Mouse (Mus musculus): ENCODE results near the gene Atoh8. TPM values are rescaled to one million over a fixed set of nuclear protein-coding genes. Genes with fewer than 3 reads are reported as not detected.

The Atoh8 gene
- 2.7 and 3.7 TPM in 2 replicates for polyA plus RNA-seq (2012; rRNA removed)

DNA sequence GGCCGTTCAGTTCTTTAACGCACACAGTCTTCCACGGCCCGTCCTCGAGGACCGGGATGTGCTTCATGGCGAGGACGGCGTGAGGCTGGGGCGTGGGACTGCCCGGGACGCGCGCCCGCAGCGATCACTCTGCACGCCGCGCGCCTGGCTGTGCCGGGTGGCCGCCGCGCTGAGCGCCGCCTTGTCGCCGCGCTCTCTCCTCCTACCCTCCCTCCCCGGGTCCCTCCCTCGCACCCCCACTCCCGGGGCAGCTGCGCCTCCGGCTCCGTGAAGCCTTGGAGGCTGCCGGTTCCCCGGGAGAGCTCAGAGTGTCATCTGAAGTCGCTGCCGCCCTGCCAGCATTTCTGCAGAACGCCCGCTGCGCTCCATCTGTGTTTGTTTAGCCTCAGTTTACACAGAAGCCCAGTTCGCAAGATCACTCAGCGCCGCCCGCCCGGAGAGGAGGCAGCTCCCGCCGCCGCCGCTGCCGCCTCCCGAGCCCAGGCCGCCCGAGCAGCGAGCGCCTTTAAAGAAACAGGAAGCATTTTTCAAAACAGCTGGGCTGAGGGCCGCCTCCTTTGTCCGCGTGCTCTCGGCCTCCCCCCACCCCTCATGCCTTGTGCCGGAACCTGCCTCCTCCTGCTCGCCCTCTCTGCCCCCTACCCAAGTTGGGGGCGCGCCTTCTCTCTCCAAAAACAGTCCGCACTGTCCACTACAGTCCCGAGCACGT is at the start of gene Atoh8:
Gene Atoh8 (minus strand): TSS at position 480 of the 709 bp plus-strand sequence.
- no peak for TF ChIP-seq POLR2A (IDR thresholded peaks at IDR 0.05; ENCODE audit: borderline replicate concordance, extremely low read depth, insufficient read depth, insufficient read length, poor library complexity, severe bottlenecking)
- TF ChIP-seq CTCF (IDR thresholded peaks at IDR 0.05; ENCODE audit: borderline replicate concordance, extremely low read depth, insufficient read depth, insufficient read length), result no peak
- DNase-seq (ENCODE audit: low read depth), result peak; percentile 79

DNA sequence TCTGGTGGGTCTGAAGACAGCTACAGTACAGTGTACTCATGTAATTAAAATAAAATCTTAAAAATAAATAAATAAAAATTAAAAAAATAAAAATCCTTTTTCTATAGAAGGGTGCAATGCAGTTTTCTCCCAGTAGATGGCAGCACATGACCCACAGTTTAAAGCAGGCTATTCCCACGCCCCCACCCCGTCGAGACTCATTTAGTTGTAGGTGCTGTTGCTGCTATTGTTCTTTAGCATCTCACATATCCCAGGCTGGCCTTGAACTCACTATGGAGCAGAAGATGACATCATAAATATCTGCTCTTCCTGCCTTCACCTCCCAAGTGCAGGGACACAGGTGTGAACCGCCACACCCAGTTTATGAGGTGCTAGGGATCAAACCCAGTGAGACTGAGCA is 48.5 kb upstream of the Atoh8 start:
- DNase-seq (ENCODE audit: low read depth), result peak; percentile 27
- TF ChIP-seq POLR2A (IDR thresholded peaks at IDR 0.05; ENCODE audit: borderline replicate concordance, extremely low read depth, insufficient read depth, insufficient read length, poor library complexity, severe bottlenecking) (no peak), CTCF (IDR thresholded peaks at IDR 0.05; ENCODE audit: borderline replicate concordance, extremely low read depth, insufficient read depth, insufficient read length) (peak; percentile 59; the same call in 1 of the 2 replicates)

GRCm38 (mm10) chr6:72280410-72280998 is 45.1 kb upstream of the Atoh8 start:
- no peak for TF ChIP-seq POLR2A (IDR thresholded peaks at IDR 0.05; ENCODE audit: borderline replicate concordance, extremely low read depth, insufficient read depth, insufficient read length, poor library complexity, severe bottlenecking)
- no peak for TF ChIP-seq CTCF (IDR thresholded peaks at IDR 0.05; ENCODE audit: borderline replicate concordance, extremely low read depth, insufficient read depth, insufficient read length)
- DNase-seq (ENCODE audit: low read depth), result no peak

- no peak for TF ChIP-seq CTCF (IDR thresholded peaks at IDR 0.05; ENCODE audit: borderline replicate concordance, extremely low read depth, insufficient read depth, insufficient read length)
- TF ChIP-seq POLR2A (IDR thresholded peaks at IDR 0.05; ENCODE audit: borderline replicate concordance, extremely low read depth, insufficient read depth, insufficient read length, poor library complexity, severe bottlenecking), result no peak
- DNase-seq (ENCODE audit: low read depth), result no peak
These were observed 44.1 kb upstream of the Atoh8 start for GRCm38 (mm10) chr6:72279505-72279904.

- no peak for DNase-seq (ENCODE audit: low read depth)
- TF ChIP-seq CTCF (IDR thresholded peaks at IDR 0.05; ENCODE audit: borderline replicate concordance, extremely low read depth, insufficient read depth, insufficient read length), result no peak
- TF ChIP-seq POLR2A (IDR thresholded peaks at IDR 0.05; ENCODE audit: borderline replicate concordance, extremely low read depth, insufficient read depth, insufficient read length, poor library complexity, severe bottlenecking), result no peak
These were observed 43.5 kb upstream of the Atoh8 start for GRCm38 (mm10) chr6:72278835-72279234.

DNA sequence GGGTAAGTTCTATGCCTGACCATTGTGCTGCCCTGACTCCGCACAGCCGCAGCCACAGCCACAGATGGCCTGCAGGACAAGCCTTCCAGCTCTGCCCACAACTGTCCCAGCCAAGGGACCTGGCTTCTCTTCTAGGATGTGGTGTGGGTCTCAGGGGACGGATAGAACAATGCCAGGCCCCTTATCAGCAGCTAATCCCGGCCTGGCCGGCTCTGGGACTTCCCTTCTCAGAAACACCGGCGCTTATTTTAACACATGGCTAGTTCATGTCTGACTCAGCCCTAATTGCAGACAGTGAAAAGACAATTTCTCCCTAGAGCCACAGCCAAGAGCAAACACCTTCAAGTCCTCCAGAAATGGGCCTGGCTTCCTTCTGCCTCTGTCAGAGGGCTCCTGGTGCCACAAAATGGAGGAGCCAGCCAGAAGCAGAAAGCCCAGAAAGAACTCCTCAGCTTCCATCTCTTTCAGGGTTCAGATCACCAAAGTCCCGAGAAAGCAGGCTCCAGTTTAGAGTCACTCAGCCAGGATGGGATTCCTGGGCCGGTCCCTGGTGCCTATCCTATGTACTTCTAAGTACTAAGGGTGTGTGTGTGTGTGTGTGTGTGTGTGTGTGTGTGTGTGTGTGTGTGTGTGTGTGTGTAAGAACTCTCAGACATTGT is 42.3 kb upstream of the Atoh8 start:
- TF ChIP-seq CTCF (IDR thresholded peaks at IDR 0.05; ENCODE audit: borderline replicate concordance, extremely low read depth, insufficient read depth, insufficient read length) (no peak), POLR2A (IDR thresholded peaks at IDR 0.05; ENCODE audit: borderline replicate concordance, extremely low read depth, insufficient read depth, insufficient read length, poor library complexity, severe bottlenecking) (no peak)
- no peak for DNase-seq (ENCODE audit: low read depth)

GRCm38 (mm10) chr6:72276972-72277441 is 41.6 kb upstream of the Atoh8 start:
- DNase-seq (ENCODE audit: low read depth), result no peak
- TF ChIP-seq CTCF (IDR thresholded peaks at IDR 0.05; ENCODE audit: borderline replicate concordance, extremely low read depth, insufficient read depth, insufficient read length) (no peak), POLR2A (IDR thresholded peaks at IDR 0.05; ENCODE audit: borderline replicate concordance, extremely low read depth, insufficient read depth, insufficient read length, poor library complexity, severe bottlenecking) (no peak)

- TF ChIP-seq POLR2A (IDR thresholded peaks at IDR 0.05; ENCODE audit: borderline replicate concordance, extremely low read depth, insufficient read depth, insufficient read length, poor library complexity, severe bottlenecking) (no peak), CTCF (IDR thresholded peaks at IDR 0.05; ENCODE audit: borderline replicate concordance, extremely low read depth, insufficient read depth, insufficient read length) (no peak)
- DNase-seq (ENCODE audit: low read depth), result no peak
These were observed 40.8 kb upstream of the Atoh8 start for GRCm38 (mm10) chr6:72276141-72276540.

DNA sequence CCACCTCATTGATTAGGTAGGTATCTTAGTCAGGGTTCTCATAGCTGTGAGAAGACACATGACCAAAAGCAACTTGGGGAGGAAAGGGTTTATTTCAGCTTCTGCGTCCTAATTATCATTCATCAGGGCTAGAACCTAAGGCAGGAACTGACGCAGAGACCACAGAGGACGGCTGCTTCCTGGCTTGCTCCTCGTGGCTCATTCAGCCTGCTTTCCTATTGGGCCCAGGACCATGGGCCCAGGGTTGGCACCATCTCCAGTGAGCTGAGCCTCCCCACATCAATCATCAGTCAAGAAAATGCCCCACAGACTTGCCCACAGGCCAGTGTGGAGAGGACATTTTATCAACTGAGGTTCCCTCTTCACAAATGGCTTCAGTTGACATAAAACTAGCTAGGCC is 40.1 kb upstream of the Atoh8 start:
- TF ChIP-seq CTCF (IDR thresholded peaks at IDR 0.05; ENCODE audit: borderline replicate concordance, extremely low read depth, insufficient read depth, insufficient read length), result no peak
- TF ChIP-seq POLR2A (IDR thresholded peaks at IDR 0.05; ENCODE audit: borderline replicate concordance, extremely low read depth, insufficient read depth, insufficient read length, poor library complexity, severe bottlenecking), result no peak
- no peak for DNase-seq (ENCODE audit: low read depth)

DNA sequence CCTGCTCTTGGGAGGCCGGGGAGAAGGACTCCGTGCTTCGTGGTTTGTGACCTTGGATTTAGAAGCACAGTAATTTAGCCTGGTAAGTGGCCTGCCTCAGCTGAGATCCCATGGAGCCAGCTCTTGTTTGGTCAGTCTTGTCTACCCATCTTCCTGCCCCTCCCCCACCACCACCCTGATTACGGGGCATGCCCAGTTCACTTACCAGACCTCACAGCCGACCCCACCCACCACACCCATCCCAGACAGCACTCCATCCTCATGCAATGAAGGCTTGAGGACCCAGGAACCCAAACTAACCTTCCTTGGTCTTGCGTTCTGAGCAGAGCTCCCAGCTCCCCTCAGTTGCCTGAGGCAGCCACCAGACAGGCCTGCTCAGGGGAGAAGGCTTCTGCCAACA is 37.8 kb upstream of the Atoh8 start:
- TF ChIP-seq POLR2A (IDR thresholded peaks at IDR 0.05; ENCODE audit: borderline replicate concordance, extremely low read depth, insufficient read depth, insufficient read length, poor library complexity, severe bottlenecking), result no peak
- TF ChIP-seq CTCF (IDR thresholded peaks at IDR 0.05; ENCODE audit: borderline replicate concordance, extremely low read depth, insufficient read depth, insufficient read length), result no peak
- no peak for DNase-seq (ENCODE audit: low read depth)

DNA sequence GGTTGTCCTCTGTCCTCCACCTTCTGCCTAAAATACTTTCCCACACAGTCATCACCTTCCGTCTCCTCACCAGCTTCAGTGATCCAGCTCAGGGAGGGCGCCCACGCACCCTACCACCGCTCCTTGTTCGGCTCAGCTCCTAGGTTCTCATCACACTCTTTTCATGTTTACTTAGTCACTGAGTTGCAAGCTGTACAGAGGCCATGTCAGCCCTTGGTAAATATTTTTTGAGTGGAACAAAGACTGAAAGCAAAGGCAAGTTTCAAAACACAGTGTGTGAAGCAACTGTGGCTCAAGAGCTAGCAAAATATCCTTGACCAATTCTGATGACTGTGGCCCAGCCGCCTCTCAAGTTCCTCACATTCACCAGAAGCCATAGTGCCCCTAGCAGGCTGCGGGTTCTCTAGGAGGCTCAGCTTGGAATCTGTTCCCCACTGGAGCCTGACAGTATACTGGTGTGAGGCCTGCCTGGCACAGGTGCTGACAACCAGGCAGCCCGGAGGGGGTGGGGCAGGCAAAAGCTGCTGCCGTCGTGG is 36.9 kb upstream of the Atoh8 start:
- TF ChIP-seq POLR2A (IDR thresholded peaks at IDR 0.05; ENCODE audit: borderline replicate concordance, extremely low read depth, insufficient read depth, insufficient read length, poor library complexity, severe bottlenecking), result no peak
- TF ChIP-seq CTCF (IDR thresholded peaks at IDR 0.05; ENCODE audit: borderline replicate concordance, extremely low read depth, insufficient read depth, insufficient read length), result no peak

More for the DNA sequence above, 36.9 kb upstream of the Atoh8 start:
- DNase-seq (ENCODE audit: low read depth), result no peak
